Mouse (Mus musculus): ENCODE results near the gene Abcb8. TPM values are rescaled to one million over a fixed set of nuclear protein-coding genes. Genes with fewer than 3 reads are reported as not detected.

Gene Abcb8
- polyA plus RNA-seq, 1 experiment = not detected

GRCm38 (mm10) chr5:24350531-24351250 is 42.8 kb upstream of the Abcb8 start:
- 0 out of 2 replicates have a peak overlapping the region, but pooled peaks have one; percentile 9 for H3K27ac ChIP-seq (ENCODE audit: insufficient read depth, low read depth, low read length)
- H3K4me1 ChIP-seq (ENCODE audit: control insufficient read depth, insufficient read depth, low read length) = peaks cover 54% of the 10 kb centered on the region
- TF ChIP-seq CTCF (IDR thresholded peaks at IDR 0.05; ENCODE audit: insufficient read depth, low read depth, low read length) = no peak
- no peak for TF ChIP-seq POLR2A (IDR thresholded peaks at IDR 0.05; ENCODE audit: insufficient read depth, low read depth, low read length)
- 32% methylated on average over 15 of the region's 15 CpGs for WGBS
- peak overlapping the region; percentile 71 for H3K4me3 ChIP-seq (ENCODE audit: insufficient read depth, low read depth, low read length)

GRCm38 (mm10) chr5:24351278-24351677 is 42.2 kb upstream of the Abcb8 start, which contains the start of gene Kcnh2:
TSS of gene Kcnh2 (minus strand) at chr5:24351604.
- Histone ChIP-seq H3K27ac (ENCODE audit: insufficient read depth, low read depth, low read length) (peak within 1 kb of the TSS; percentile 93), H3K4me1 (ENCODE audit: control insufficient read depth, insufficient read depth, low read length) (peaks cover 53% of the 10 kb centered on the region), H3K4me3 (ENCODE audit: insufficient read depth, low read depth, low read length) (peak within 1 kb of the TSS; percentile 75)
- under 1% methylated on average over 52 of the region's 53 CpGs for WGBS
- TF ChIP-seq POLR2A (IDR thresholded peaks at IDR 0.05; ENCODE audit: insufficient read depth, low read depth, low read length) (no peak), CTCF (IDR thresholded peaks at IDR 0.05; ENCODE audit: insufficient read depth, low read depth, low read length) (no peak)

- under 1% methylated on average over 41 of the region's 41 CpGs for WGBS
- TF ChIP-seq POLR2A (IDR thresholded peaks at IDR 0.05; ENCODE audit: insufficient read depth, low read depth, low read length) (peak; percentile 57; the same call in 1 of the 2 replicates), CTCF (IDR thresholded peaks at IDR 0.05; ENCODE audit: insufficient read depth, low read depth, low read length) (no peak)
- H3K27ac ChIP-seq (ENCODE audit: insufficient read depth, low read depth, low read length) = peak overlapping the region; percentile 93
- H3K4me3 ChIP-seq (ENCODE audit: insufficient read depth, low read depth, low read length) = peak overlapping the region; percentile 75
- H3K4me1 ChIP-seq (ENCODE audit: control insufficient read depth, insufficient read depth, low read length) = peaks cover 53% of the 10 kb centered on the region
Observed at GRCm38 (mm10) chr5:24351701-24352171, 41.7 kb upstream of the Abcb8 start.

- TF ChIP-seq POLR2A (IDR thresholded peaks at IDR 0.05; ENCODE audit: insufficient read depth, low read depth, low read length) (peak; percentile 39), CTCF (IDR thresholded peaks at IDR 0.05; ENCODE audit: insufficient read depth, low read depth, low read length) (no peak)
Observed at GRCm38 (mm10) chr5:24352251-24352859, 41.1 kb upstream of the Abcb8 start.

GRCm38 (mm10) chr5:24353327-24353726 is 40.1 kb upstream of the Abcb8 start:
- TF ChIP-seq CTCF (IDR thresholded peaks at IDR 0.05; ENCODE audit: insufficient read depth, low read depth, low read length) (no peak), POLR2A (IDR thresholded peaks at IDR 0.05; ENCODE audit: insufficient read depth, low read depth, low read length) (no peak)
- Histone ChIP-seq H3K4me3 (ENCODE audit: insufficient read depth, low read depth, low read length) (no peak overlapping the region), H3K4me1 (ENCODE audit: control insufficient read depth, insufficient read depth, low read length) (peaks cover 43% of the 10 kb centered on the region), H3K27ac (ENCODE audit: insufficient read depth, low read depth, low read length) (peak overlapping the region; percentile 93)
- 55% methylated on average over 4 of the region's 4 CpGs for WGBS

More at GRCm38 (mm10) chr5:24352251-24352859, 41.1 kb upstream of the Abcb8 start:
- peaks cover 51% of the 10 kb centered on the region for H3K4me1 ChIP-seq (ENCODE audit: control insufficient read depth, insufficient read depth, low read length)
- peak overlapping the region; percentile 93 for H3K27ac ChIP-seq (ENCODE audit: insufficient read depth, low read depth, low read length)
- WGBS = 5% methylated on average over 24 of the region's 24 CpGs
- H3K4me3 ChIP-seq (ENCODE audit: insufficient read depth, low read depth, low read length) = peak overlapping the region; percentile 75

- Histone ChIP-seq H3K4me1 (ENCODE audit: control insufficient read depth, insufficient read depth, low read length) (peaks cover 35% of the 10 kb centered on the region), H3K4me3 (ENCODE audit: insufficient read depth, low read depth, low read length) (no peak overlapping the region), H3K27ac (ENCODE audit: insufficient read depth, low read depth, low read length) (no peak overlapping the region)
- WGBS = 63% methylated on average over 4 of the region's 4 CpGs
- no peak for TF ChIP-seq CTCF (IDR thresholded peaks at IDR 0.05; ENCODE audit: insufficient read depth, low read depth, low read length)
- no peak for TF ChIP-seq POLR2A (IDR thresholded peaks at IDR 0.05; ENCODE audit: insufficient read depth, low read depth, low read length)
Observed at GRCm38 (mm10) chr5:24356764-24357163, 36.7 kb upstream of the Abcb8 start.

- TF ChIP-seq CTCF (IDR thresholded peaks at IDR 0.05; ENCODE audit: insufficient read depth, low read depth, low read length) (no peak), POLR2A (IDR thresholded peaks at IDR 0.05; ENCODE audit: insufficient read depth, low read depth, low read length) (no peak)
- Histone ChIP-seq H3K4me1 (ENCODE audit: control insufficient read depth, insufficient read depth, low read length) (peaks cover 28% of the 10 kb centered on the region), H3K27ac (ENCODE audit: insufficient read depth, low read depth, low read length) (no peak overlapping the region), H3K4me3 (ENCODE audit: insufficient read depth, low read depth, low read length) (no peak overlapping the region)
- WGBS = 33% methylated on average over 7 of the region's 7 CpGs
Observed at GRCm38 (mm10) chr5:24357461-24357860, 36.0 kb upstream of the Abcb8 start.

GRCm38 (mm10) chr5:24360792-24361454 is 32.5 kb upstream of the Abcb8 start:
- Histone ChIP-seq H3K4me3 (ENCODE audit: insufficient read depth, low read depth, low read length) (no peak overlapping the region), H3K4me1 (ENCODE audit: control insufficient read depth, insufficient read depth, low read length) (peaks cover 13% of the 10 kb centered on the region), H3K27ac (ENCODE audit: insufficient read depth, low read depth, low read length) (peak overlapping the region; percentile 23; the same call in 1 of the 2 replicates)
- TF ChIP-seq POLR2A (IDR thresholded peaks at IDR 0.05; ENCODE audit: insufficient read depth, low read depth, low read length) = no peak
- TF ChIP-seq CTCF (IDR thresholded peaks at IDR 0.05; ENCODE audit: insufficient read depth, low read depth, low read length) = peak; percentile 69
- 0% methylated on average over 7 of the region's 7 CpGs for WGBS

Data from olfactory bulb, adult 2 months (tissue).